Mouse (Mus musculus) neutrophil, adult 5-6 weeks (primary cell): ENCODE measurements around the gene Fbxw17. TPM values are rescaled to one million over a fixed set of nuclear protein-coding genes. Genes with fewer than 3 reads are reported as not detected.
A peak's percentile ranks its signal among the peaks of the same experiment; 100 is the strongest.
"Not testable (repeated sequence)": the region's sequence is repeated elsewhere in the genome, so short reads cannot be mapped to it uniquely, and the experiment has no call there.

Experiments used
- ATAC-seq: fragments of 151-379, 151-347 bp; 2 replicates; pipeline ENCODE4 v1.8.0; 2017; ENCODE audit warnings: mild to moderate bottlenecking, moderate TSS enrichment; ENCODE audit not compliant: insufficient number of reproducible peaks, poor library complexity, low FRiP score, severe bottlenecking; ENCODE audit errors: extremely low read depth
- total RNA-seq: library from RNA; stranded (forward); fragments of 200-1000 nt; gene quantifications from 2 replicates; pipeline ENCODE4 v1.2.3, GENCODE M21; 2017

Fbxw17 gene
- 8.5 and 13.8 TPM in 2 replicates for total RNA-seq

DNA sequence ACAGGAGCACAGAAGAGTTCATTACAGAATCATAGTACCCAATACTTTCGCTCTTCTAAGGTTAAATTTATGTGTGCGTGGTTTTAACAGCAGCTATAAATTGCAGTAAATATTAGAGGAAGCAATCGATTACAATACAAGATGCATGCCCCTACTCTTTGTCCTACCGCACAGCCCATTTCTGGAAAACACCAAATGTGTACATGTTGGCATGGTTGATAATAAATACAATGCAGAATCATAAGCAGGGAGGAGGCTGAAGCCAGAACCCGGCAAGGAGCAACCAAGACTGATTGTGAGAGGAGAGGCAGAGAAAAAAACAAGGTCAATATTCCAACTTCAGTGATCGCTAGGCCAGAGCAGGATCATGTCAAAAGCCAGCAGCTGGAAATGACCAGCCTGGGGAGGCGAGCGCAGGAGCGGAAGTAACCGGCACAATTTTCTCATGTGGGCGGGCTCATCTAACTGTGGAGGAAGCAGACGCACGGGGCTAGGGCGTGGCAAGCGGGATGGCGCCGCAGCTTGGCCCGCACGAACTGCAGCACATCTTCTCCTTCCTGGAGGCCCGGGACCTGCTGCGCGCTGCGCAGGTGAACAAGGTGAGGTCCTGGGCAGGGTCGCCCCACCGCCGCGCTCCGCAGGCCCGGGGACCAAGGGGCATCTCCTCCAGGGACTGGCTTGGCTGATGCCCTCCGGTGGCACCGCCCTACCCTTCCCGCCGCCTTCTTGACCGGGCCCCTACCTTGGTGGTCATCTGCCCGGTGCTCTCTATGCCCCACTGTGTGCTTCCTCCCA, at the start of gene Fbxw17:
Gene Fbxw17 (plus strand): TSS at position 476 of the 795 bp plus-strand sequence.
- ATAC-seq = peak; percentile 69; the same call in 1 of the 2 replicates

DNA sequence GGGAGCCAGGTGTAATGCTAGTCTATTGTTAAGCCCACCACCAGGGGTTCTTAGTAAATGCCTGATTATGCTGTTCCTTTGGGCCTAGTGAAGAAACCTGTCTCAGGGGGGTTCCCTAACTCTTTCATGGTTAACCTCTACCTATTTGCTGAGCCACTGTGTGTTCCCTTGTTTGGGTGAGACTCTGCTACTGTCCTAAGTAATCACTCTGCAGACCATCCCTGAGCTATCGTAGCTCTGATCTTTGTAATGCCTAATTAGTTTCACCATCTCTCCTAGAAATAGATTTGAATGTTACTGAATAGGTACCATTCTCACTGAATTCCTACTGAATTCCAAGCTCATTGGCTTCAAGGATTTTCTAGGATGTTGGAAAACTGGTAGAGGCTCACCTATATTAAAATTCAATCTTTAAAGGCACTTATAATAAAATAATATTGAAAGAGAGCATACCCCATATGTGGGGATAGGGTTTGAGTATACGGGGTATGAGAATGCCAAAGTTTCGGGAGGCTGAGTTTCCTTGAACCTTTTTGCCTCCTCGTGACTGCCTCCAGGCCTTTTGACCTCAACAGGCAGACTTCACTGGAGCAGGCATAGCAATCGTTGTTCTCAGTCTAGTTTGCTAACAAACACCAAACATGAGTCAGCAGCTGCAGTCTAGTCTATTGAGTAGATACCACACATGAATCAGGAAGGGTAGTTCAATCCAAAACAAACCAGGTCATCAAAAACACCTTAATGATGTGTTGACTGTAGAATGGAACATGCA, 44.5 kb upstream of the Fbxw17 start:
- not testable (repeated sequence) for ATAC-seq

DNA sequence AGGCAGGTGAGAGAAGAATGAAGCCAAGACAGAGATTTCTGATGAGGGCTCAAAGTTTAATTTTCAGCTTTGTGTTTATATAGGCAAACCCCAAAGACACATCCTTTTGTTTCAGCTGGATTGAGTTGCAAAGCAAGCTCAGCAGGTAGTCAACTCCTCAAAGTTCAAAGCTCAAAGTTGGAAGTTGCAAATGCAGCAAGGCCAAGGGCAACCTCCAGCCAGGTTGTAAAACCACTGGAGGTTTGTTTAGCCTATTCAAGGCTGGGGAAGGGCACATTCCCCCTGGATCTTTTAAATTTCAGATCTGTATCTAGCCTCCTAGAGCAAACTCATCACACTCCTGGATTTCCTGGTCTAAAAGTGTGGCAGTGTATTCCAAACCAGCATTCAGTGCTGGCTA, 28.5 kb upstream of the Fbxw17 start:
- not testable (repeated sequence) for ATAC-seq

DNA sequence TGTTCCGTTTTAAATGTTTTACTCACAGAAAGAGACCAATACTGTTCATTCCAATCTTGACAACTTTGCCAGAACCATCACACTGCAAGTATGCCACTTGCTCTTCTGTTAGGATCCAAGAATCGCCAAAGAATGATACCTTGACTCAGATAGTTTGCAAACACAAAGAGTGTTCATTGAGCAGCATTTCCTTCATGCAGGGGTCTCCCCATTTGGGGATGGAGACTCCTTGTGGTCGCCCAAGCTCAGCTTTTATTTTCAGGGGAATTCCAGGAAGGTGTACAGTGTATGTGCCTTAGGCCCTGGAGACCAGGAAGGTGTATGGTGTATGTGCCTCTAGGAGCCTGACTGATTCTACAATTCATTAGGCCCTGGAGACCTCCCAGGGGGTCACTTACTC, 757 bp downstream of the Fbxw17 start:
- no peak for ATAC-seq

DNA sequence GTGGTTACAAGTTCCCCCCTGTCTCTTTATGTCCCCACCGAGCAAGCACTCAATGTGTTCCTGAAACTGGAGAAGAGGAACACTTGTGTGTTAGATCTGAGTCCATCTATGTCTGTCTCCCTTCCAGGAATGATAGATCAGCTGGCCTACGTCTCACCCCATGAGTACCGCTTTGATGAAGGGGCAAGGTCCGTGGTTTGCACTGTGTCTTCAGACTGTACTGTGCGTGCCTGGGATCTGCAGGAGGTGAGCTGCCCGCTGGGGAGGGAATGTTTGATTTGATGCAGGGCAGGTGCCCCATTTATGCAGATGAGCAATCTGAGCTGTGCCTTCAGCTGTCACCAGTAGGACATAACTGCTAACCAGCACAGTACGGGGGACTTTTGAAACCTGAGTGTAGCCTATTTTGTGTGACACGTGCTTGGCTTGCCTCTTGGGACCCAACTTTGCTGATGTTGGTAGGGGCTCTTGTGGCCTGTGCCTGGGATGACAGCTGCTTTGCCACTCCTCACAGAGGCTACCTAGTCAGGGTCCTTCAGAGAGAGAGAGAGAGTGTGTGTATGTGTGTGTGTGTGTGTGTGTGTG, 6.1 kb downstream of the Fbxw17 start:
- ATAC-seq = no peak

DNA sequence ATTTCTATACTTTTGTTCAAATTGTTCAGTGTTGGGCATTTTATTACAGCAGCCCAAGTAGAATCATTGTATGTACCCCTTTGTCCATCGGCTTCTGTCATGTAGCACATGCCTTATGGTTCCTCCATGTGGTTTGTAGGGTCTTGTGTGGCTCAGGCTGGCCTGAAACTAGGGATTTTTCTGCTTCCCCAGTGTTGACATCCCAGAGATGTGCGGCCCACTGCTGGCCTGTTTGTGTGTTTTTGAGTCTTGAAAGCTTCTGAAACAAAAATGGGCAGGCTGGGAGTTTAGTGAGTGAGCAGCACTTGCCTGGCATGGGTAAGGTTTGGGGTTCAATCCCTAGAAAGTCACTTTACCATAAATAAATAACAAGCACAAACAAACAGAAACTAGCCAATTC, 6.9 kb downstream of the Fbxw17 start:
- ATAC-seq = no peak

DNA sequence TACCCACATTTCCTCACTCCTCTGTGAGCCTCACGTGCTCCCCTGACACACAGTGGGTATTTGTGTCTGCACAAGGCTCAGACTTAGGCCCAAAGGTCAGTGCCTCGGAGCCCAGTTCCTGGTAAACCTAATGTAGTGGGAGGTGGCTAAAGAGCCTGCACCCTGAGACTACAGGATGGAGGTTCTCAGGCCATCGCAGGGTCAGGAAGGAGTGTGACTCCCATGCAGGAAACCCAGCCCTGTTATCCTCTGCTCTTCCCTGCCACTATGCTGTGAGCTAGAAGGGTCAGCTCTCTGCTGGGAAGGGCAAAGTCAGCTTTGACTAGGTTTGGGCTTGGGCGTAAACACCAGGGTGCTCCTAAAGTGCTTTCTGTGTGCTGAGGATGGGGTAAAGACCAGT, 9.0 kb downstream of the Fbxw17 start:
- no peak for ATAC-seq

DNA sequence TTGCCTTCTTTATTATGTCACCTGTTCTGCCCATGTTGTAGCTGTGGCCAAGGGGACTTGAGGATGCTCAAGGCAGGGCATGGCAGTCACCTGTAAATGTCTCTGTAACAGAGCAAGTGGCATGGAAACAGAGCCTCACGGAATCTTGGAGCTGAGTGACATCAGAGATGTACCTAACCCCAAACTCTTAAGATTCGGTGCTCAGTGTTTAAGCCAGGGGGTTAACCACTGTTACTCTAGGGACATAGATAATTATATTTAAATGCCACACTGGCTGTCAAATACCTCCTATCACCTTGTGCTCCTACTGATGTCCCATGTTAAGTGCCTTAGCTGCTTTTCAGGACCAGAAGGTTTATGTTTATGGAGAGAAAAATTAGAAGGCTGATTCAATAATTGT, 26.1 kb downstream of the Fbxw17 start, which contains the start of gene Gm47429:
Gene Gm47429 (minus strand): TSS at position 101 of the 400 bp plus-strand sequence.
- ATAC-seq = no peak

DNA sequence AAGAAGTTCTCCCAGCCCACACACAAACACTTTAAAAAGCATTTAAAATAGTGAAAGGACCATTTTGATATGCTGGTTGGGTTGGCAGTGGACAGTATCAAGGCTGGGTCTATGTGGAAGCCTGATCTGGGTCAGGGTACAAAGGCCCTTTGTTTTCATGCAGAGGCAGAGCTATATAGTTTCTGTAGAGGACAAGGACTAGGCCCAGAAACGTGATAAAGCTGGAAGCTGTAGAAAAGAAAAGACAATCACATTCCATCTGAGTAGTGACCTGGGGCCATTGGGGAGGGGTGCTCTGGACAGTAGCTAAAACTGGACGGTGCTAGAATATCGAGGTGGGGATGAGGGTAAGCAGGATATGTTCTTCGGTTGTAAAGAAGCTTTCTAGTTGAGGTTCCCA, 27.6 kb downstream of the Fbxw17 start:
- ATAC-seq = no peak

DNA sequence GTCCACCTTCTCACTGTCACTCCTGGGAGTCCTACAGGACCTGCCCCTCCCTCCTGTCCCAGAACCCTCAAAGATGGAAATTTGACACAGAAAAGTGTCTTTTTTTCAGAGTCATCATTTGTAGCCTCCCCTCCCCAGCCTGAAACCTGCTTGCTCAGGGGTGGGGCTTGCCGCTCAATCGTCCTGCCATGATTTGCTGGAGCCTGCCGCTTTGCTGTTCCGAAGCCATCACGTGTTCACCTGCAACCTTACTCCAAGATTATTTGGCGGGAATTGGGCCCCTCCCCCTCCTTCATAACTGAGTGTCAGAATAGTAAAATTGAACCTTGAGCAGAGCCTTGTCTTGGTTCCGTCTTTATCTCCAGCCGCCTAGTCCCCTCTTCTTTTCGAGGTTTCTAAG, 34.6 kb downstream of the Fbxw17 start:
- not testable (repeated sequence) for ATAC-seq

DNA sequence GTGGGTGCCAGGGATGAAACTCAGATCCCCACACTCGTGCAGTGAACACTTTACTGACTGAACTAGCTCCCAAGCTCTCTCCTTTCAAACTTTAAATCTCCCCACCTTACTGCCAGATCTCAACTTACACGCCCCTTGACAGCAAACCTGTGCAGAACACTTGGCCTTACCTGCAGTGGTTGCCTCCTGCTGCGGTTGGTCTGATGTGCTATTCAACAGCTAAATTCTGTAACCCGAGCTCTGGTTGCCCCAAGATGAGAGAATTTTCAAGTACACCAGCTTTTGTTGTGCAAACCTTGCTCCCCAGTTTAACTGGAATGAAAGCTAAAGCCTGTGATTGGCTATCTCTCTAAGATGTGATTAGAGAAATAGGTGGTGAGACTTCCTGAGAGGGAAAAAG, 35.8 kb downstream of the Fbxw17 start:
- ATAC-seq = no peak

DNA sequence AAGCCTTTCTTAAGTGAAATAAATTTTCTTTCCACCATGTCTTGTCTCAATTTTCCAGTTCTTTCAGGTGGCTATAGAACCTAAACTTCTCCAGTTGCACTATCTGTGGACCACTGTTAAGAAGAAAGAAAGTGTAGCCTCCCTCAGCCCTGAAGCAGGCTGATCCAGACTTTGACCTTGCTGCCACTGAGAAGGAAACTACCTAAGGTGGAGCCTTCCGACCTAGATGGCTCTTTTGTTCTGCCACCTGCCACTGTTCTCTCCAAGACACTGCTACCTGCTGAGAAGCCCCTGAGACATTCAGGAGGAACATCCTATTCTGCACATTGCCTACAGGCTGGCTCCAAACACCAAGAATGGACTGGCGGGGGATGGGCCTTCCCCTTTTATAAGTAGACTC, 42.8 kb downstream of the Fbxw17 start:
- not testable (repeated sequence) for ATAC-seq

DNA sequence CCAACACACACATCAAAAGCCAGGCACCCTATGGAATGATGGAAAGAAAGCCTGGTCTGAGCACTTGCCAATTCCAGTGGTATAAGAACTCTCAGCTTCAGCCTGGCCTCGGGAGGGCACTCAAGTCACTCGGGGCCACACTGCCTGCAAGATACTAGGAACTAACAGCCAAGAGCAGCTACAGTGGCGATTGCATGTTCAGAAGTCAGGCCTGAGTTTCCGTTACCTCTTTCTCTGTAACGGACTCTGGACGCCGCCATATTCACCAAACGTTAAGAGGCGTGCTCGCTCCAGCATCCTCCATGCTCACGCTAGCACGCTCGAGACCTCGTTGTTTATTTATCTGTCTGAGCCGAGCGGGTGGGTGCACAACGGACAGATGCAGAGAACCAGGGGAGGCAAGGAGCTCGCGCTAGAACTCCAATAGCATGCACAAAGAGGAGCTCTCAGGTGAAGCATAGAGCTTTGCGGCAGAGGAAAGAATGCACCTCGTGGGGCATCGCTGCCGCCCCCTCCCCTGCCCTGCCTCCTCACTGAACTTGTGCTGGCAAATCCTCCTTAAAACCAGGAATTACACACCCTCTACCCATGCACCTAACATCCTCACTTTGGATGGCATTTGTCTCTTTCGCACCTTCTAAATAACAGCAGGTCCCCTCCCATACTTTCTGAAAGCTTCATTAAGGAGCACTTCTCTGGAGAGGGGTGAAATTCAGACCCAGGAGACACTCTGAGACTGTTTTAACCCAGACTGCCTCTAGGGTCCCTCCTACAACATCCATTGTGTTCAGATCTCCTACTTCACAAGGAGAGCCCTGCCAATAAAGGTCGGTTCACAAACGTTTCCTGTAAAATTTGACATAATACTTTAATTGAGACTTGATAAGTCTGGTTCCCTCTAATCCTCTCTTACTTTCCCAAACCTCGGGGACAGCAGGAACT, 47.2 kb downstream of the Fbxw17 start:
- no peak for ATAC-seq

DNA sequence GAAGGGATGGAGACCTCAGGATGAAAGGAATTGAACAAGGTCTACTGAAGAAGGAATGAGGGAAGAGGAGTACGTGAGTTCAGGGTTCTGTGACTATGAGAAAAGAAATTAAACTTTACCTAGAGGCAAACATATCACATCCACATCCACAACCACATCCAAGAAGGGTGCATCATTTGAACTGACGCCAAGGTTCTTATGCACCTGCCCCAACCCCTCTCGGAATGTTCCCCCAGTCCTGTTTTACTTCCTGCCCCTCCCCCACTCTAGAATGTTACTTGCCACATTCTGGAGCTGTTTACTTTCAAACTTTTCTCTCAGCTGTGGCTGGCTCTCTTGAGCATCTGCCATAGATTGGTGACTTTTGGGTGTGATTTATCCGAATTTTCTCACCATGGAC, 49.3 kb downstream of the Fbxw17 start, which contains the start of gene Nutm2:
Gene Nutm2 (plus strand): TSS at position 301 of the 400 bp plus-strand sequence.
- no peak for ATAC-seq

Other genes with a start within 250 kb of the Fbxw17 start
- not detected in 2 replicates for gene Gm906, start 167.6 kb upstream of the Fbxw17 start, total RNA-seq
- not detected in 2 replicates for gene Gm47429, start 26.0 kb downstream of the Fbxw17 start, total RNA-seq
- gene Nutm2, start 49.4 kb downstream of the Fbxw17 start, total RNA-seq = not detected in 2 replicates
- not detected in 2 replicates for gene Gm904, start 225.4 kb downstream of the Fbxw17 start, total RNA-seq